Mouse (Mus musculus) kidney, embryonic 14.5 days (tissue): Measurements from ENCODE around the gene Plxdc2. TPM values are rescaled to one million over a fixed set of nuclear protein-coding genes. Genes with fewer than 3 reads are reported as not detected.
"Not testable (repeated sequence)": the region's sequence is repeated elsewhere in the genome, so short reads cannot be mapped to it uniquely, and the experiment has no call there.

Source experiments
- ATAC-seq: fragments of 200-750 bp; cut with Nextera tagmentation; 2 replicates; pipeline ENCODE4 v1.8.0; 2017; ENCODE audit warnings: moderate number of reproducible peaks, mild to moderate bottlenecking, moderate TSS enrichment, moderate library complexity; ENCODE audit not compliant: low FRiP score, low TSS enrichment
- H3K27ac ChIP-seq: fragments of 300-500 bp; sonication (generic); 2 replicates; pipeline ENCODE4 v1.5.1; 2014; ENCODE audit warnings: low read depth, mild to moderate bottlenecking, low read length, moderate library complexity, mixed read lengths
- H3K27me3 ChIP-seq: fragments of 300-500 bp; sonication (generic); 2 replicates; pipeline ENCODE4 v1.6.1; 2014; ENCODE audit warnings: mild to moderate bottlenecking, low read length; ENCODE audit not compliant: control insufficient read depth, insufficient read depth
- H3K36me3 ChIP-seq: fragments of 300-500 bp; sonication (generic); 2 replicates; pipeline ENCODE4 v1.6.1; 2014; ENCODE audit warnings: low read length, mixed read lengths; ENCODE audit not compliant: control insufficient read depth, insufficient read depth
- H3K4me1 ChIP-seq: fragments of 300-500 bp; sonication (generic); 2 replicates; pipeline ENCODE4 v1.6.1; 2014; ENCODE audit warnings: low read length, mixed read lengths; ENCODE audit not compliant: control insufficient read depth, insufficient read depth
- H3K4me2 ChIP-seq: fragments of 300-500 bp; sonication (generic); replicated peaks from 2 replicates; pipeline ENCODE4 v1.6.1; 2014; ENCODE audit warnings: low read depth, mild to moderate bottlenecking, low read length
- H3K4me3 ChIP-seq: fragments of 300-500 bp; sonication (generic); 2 replicates; pipeline ENCODE4 v1.5.1; 2014; ENCODE audit warnings: mild to moderate bottlenecking, low read length
- H3K9ac ChIP-seq: fragments of 300-500 bp; sonication (generic); 2 replicates; pipeline ENCODE4 v1.6.1; 2014; ENCODE audit warnings: low read depth, mild to moderate bottlenecking, low read length, moderate library complexity
- H3K9me3 ChIP-seq: fragments of 300-500 bp; sonication (generic); 2 replicates; pipeline ENCODE4 v1.6.1; 2016; ENCODE audit warnings: low read length; ENCODE audit not compliant: control insufficient read depth
- WGBS: fragments of 180-500 bp; shearing (Covaris S2); extraction: QIAGEN DNeasy Blood & Tissue Kit; methylation state at CpG from one replicate; pipeline ENCODE4 v1.1.7; 2014; 5-methylcytosine and 5-hydroxymethylcytosine counted together
- polyA plus RNA-seq: library from polyadenylated mRNA; unstranded; fragments of >200 nt; fragmentation: Nextera tagmentation; extraction: Ambion mirVana; gene quantifications from 2 replicates; pipeline ENCODE4 v1.2.1, GENCODE M21; 2014

Gene Plxdc2
- polyA plus RNA-seq, 1 experiment from 2014 or later: 40.6 TPM

DNA sequence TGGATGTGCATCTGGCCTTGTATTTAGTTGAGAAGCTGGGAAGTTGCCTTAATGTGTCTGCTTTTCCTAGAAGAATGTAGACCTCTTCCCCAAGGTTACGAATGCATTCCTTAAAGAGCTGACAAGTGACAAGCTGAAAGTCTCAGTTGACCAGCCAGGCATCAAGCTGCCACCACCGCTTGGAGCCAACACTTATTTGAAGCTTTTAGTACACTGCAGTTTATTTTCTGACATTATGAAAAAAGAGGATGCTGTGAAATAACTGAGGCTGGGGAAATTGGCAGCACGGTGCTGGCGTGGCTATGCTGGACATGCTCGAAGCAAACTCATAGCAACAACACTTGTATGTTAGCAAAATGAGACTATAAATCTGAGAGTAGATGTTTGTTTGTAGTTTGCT, 374.9 kb downstream of the Plxdc2 start:
- 74% methylated on average over 5 of the region's 5 CpGs for whole genome bisulfite sequencing
- H3K36me3 ChIP-seq: no peaks in the 10 kb centered on the region
- no peaks in the 10 kb centered on the region for H3K9me3 ChIP-seq
- no peak overlapping the region for H3K9ac ChIP-seq
- H3K27ac ChIP-seq: no peak overlapping the region
- no peak overlapping the region for H3K4me3 ChIP-seq
- no peaks in the 10 kb centered on the region for H3K27me3 ChIP-seq
- H3K4me1 ChIP-seq: no peaks in the 10 kb centered on the region
- no peak for ATAC-seq
- no peak overlapping the region for H3K4me2 ChIP-seq

- Histone ChIP-seq H3K9ac (no peak overlapping the region), H3K27ac (no peak overlapping the region), H3K36me3 (no peaks in the 10 kb centered on the region), H3K9me3 (no peaks in the 10 kb centered on the region), H3K4me3 (no peak overlapping the region), H3K4me2 (no peak overlapping the region), H3K4me1 (no peaks in the 10 kb centered on the region), H3K27me3 (no peaks in the 10 kb centered on the region)
- ATAC-seq: no peak
- 88% methylated on average over 2 of the region's 2 CpGs for WGBS
Measured at GRCm38 (mm10) chr2:16734381-16734780, 378.3 kb downstream of the Plxdc2 start.

GRCm38 (mm10) chr2:16738241-16738640, 382.1 kb downstream of the Plxdc2 start:
- Histone ChIP-seq H3K27ac (no peak overlapping the region), H3K4me2 (no peak overlapping the region), H3K36me3 (no peaks in the 10 kb centered on the region), H3K9me3 (no peaks in the 10 kb centered on the region), H3K27me3 (no peaks in the 10 kb centered on the region), H3K4me1 (no peaks in the 10 kb centered on the region), H3K9ac (no peak overlapping the region), H3K4me3 (no peak overlapping the region)
- peak; percentile 85 for ATAC-seq
- 4% methylated on average over 8 of the region's 8 CpGs for WGBS

GRCm38 (mm10) chr2:16741813-16742212, 385.7 kb downstream of the Plxdc2 start:
- no peak overlapping the region for H3K9ac ChIP-seq
- no peaks in the 10 kb centered on the region for H3K36me3 ChIP-seq
- H3K4me3 ChIP-seq: no peak overlapping the region
- no peaks in the 10 kb centered on the region for H3K27me3 ChIP-seq
- H3K27ac ChIP-seq: no peak overlapping the region
- no peaks in the 10 kb centered on the region for H3K9me3 ChIP-seq
- no peaks in the 10 kb centered on the region for H3K4me1 ChIP-seq
- H3K4me2 ChIP-seq: no peak overlapping the region
- WGBS: 89% methylated on average over 3 of the region's 3 CpGs
- no peak for ATAC-seq

- 31% methylated on average over 3 of the region's 3 CpGs for WGBS
- Histone ChIP-seq H3K9ac (no peak overlapping the region), H3K9me3 (no peaks in the 10 kb centered on the region), H3K36me3 (no peaks in the 10 kb centered on the region), H3K4me2 (no peak overlapping the region), H3K4me3 (no peak overlapping the region), H3K27ac (no peak overlapping the region), H3K27me3 (no peaks in the 10 kb centered on the region), H3K4me1 (no peaks in the 10 kb centered on the region)
- peak; percentile 66; the same call in 1 of the 2 replicates for ATAC-seq
Measured at GRCm38 (mm10) chr2:16743568-16743967, 387.5 kb downstream of the Plxdc2 start.

GRCm38 (mm10) chr2:16749302-16749909, 393.3 kb downstream of the Plxdc2 start:
- Histone ChIP-seq H3K4me1 (no peaks in the 10 kb centered on the region), H3K27ac (no peak overlapping the region), H3K36me3 (no peaks in the 10 kb centered on the region), H3K4me2 (no peak overlapping the region), H3K4me3 (no peak overlapping the region), H3K9ac (no peak overlapping the region), H3K27me3 (no peaks in the 10 kb centered on the region), H3K9me3 (no peaks in the 10 kb centered on the region)
- ATAC-seq: no peak
- 86% methylated on average over 4 of the region's 4 CpGs for WGBS

DNA sequence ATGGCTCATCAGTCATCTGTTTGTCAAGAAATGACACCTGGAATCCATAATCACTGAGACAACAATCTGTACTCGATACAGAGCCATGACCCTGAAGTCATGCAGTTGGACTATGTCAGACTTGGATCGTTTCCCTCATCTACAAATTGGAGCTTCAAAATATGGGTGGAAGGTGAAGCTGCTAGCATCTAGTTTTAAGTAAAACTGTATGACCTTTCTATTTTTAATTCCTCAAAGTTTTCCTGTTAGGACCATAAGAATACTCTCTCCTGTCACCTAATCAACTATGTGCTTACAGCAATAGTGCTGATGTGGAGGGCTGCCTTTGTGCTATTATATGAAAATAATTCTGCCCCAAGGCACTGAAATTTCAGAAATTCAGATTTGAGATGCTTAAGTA, 401.1 kb downstream of the Plxdc2 start:
- WGBS: 83% methylated on average over 2 of the region's 2 CpGs
- Histone ChIP-seq H3K4me2 (no peak overlapping the region), H3K4me3 (no peak overlapping the region), H3K9me3 (no peaks in the 10 kb centered on the region), H3K9ac (no peak overlapping the region), H3K27me3 (no peaks in the 10 kb centered on the region), H3K4me1 (no peaks in the 10 kb centered on the region), H3K36me3 (no peaks in the 10 kb centered on the region), H3K27ac (no peak overlapping the region)
- ATAC-seq: no peak

- no peak for ATAC-seq
- Histone ChIP-seq H3K36me3 (no peaks in the 10 kb centered on the region), H3K9ac (no peak overlapping the region), H3K27me3 (no peaks in the 10 kb centered on the region), H3K4me1 (no peaks in the 10 kb centered on the region), H3K27ac (no peak overlapping the region), H3K4me2 (no peak overlapping the region), H3K4me3 (no peak overlapping the region), H3K9me3 (no peaks in the 10 kb centered on the region)
- 93% methylated on average over 2 of the region's 2 CpGs for WGBS
Measured at GRCm38 (mm10) chr2:16759766-16760165, 403.7 kb downstream of the Plxdc2 start.

GRCm38 (mm10) chr2:16769149-16769548, 413.0 kb downstream of the Plxdc2 start:
- not testable (repeated sequence) for H3K27ac ChIP-seq, ATAC-seq, H3K9ac ChIP-seq, H3K36me3 ChIP-seq, H3K4me2 ChIP-seq, H3K4me1 ChIP-seq, H3K9me3 ChIP-seq, H3K4me3 ChIP-seq, H3K27me3 ChIP-seq
- WGBS: 100% methylated on average over 5 of the region's 7 CpGs
